Mouse (Mus musculus) olfactory bulb, adult 2 months (tissue): Measurements from ENCODE around the gene Mrpl21.

Source experiments
- CTCF ChIP-seq: fragments of 200-500 bp; IDR thresholded peaks from 2 replicates; pipeline ENCODE4 v1.5.1; 2012; ENCODE audit warnings: low read depth, mild to moderate bottlenecking, low read length, moderate library complexity; ENCODE audit not compliant: insufficient read depth
- POLR2A ChIP-seq: fragments of 200-500 bp; IDR thresholded peaks from 2 replicates; pipeline ENCODE4 v1.6.1; 2012; ENCODE audit warnings: mild to moderate bottlenecking, low read depth, low read length, moderate library complexity; ENCODE audit not compliant: insufficient read depth

GRCm38 (mm10) chr19:3267340-3267739 lies 15.4 kb upstream of the Mrpl21 start:
- TF ChIP-seq POLR2A = no peak
- no peak for TF ChIP-seq CTCF
